Mouse (Mus musculus) frontal cortex, adult (tissue): ENCODE data around the gene Kat14.
"Not testable (repeated sequence)": the region's sequence is repeated elsewhere in the genome, so short reads cannot be mapped to it uniquely, and the experiment has no call there.

Source experiments
- ATAC-seq: cut with Nextera tagmentation; 2 replicates; pipeline ENCODE4 v1.9.2; 2017; ENCODE audit warnings: mild to moderate bottlenecking, moderate library complexity, mixed read lengths; ENCODE audit not compliant: low TSS enrichment

Gene Kat14

DNA sequence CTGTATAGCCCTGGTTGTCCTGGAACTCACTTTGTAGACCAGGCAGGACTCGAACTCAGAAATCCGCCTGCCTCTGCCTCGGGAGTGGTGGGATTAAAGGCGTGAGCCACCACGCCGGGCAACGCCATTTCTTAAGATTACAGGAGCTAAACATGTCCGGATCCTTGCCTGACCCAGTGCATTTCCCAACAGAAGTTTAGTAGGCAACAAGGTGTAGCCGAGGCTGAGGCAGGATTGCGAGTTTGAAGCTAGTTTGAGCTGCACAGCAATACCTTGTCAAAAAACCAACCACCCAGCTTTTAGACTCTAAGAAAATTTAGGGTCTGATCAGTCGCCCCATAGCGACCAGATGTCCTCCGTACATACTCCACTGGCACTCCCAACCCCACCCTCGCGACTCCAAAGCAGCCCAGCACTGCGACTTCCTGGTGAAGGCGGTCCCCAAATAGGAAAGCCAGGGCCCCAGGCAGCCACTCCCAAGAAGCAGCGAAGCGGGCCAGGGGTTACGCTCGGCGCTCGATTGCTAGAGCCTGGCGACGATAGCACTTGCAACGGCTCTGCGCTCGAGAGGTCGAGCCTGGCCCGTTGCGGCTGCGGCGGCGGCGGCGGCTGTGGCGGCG, at the start of gene Kat14, which contains the start of gene Pet117:
Gene Kat14, plus strand, starts transcription at position 584 of the 620 bp plus-strand sequence.
Gene Pet117, plus strand, starts transcription at position 597 of the 620 bp plus-strand sequence.
- peak; percentile 90 for ATAC-seq

DNA sequence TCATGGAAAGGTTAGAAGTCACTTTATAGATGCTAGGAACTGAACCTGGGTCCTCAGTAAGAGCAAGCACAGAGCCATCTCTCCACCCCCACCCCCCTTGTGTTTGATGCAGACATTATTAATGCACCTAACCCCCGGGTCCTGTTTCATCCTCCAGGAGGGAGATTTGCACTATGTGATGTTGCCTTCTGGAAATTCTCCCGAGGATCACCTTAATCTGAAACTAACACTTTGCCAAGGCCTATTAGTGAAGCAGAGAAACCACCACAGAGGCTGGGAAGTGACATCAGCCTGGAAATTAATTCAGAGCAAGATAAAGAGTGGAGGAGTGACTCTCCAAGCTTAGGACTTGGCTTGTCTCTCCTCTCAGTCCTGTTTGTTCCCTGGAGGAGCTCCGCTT, 44.6 kb upstream of the Kat14 start:
- peak; percentile 60 for ATAC-seq

DNA sequence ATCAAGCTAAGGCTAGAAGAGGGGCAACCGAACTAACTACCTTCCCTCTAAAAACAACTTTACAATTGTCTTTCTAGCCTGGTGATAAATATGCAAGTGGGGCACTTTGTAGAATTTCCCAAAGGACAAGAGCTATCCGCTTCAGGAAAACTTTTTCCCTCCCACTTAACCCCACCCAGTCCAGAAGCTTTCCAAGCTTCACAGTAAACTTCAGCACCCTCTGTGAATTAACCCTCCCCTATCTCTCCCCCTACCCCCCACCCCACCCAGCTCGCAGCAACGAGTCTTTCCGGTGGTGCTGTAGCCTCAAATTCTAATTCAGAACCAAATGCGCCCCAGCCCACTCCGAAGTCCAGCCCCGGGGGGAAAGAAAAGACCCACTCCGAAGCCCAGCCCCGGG, 39.3 kb upstream of the Kat14 start:
- no peak for ATAC-seq

DNA sequence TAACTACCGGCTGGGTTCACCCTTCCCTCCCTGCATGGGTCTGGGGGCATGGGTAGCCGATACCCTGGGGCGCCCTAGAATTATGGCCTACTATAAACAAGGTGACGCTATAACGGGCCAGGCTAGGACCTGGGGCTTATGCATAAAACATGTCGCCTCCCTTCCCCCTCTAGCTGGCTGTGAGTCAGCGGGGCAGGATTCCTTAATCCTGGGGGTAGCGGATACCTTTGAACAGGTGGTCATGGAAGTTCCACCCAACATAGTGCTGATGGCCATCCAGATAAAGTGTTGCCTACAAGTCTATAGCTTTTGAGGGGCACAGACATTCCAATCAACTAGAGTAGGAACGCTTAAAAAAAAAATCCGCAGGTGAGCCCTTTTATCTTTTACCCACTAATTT, 38.8 kb upstream of the Kat14 start:
- no peak for ATAC-seq

DNA sequence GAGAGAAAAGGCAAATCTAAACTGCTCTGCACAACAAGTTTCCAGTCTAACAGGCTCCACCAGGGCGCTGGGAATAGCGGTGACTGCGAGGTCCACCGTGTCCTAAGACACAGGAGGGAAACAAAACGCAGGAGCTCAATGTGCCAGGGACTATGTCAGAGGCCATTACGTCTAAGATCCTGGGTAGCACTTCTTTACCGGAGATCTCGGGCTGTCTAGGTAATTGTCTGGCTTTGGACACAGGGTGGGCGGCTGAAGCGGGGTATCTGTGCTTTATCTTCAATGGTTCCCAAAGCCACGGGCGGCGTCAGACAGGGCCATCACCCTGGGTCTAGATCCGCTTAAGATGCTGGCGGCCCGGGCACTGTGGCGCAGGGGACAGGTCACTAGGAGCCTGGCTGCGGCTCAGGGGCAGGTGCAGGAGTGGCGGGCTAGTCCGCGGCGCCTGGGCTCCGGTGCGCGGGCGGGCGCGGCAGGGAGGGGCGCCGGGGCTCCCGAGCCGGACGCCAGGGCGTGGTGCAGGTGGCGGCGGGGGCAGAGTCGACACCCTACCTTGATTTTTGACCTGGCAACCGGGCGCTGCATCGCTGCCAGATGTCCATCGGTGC, 38.3 kb upstream of the Kat14 start:
- peak; percentile 20; the same call in 1 of the 2 replicates for ATAC-seq

DNA sequence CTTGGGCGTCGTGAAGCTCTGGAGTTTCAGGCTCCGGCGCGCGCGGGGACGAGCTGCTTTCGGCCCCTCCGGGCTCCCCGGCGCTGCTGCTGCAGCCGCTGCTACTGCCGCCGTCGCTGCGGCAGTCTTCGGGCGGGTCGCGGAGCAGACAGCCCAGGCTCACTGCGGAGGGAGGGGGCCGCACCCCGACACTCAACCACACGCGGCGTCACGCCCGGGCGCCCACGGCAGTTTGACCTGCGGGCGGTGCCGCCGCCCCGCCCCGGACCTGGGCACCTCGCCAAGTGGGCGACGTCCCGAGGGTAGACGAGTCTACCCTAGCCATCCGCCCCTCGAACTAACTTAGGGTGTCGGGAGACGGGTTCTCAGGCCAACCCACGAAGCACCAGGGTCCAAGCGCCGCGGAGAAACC, 37.8 kb upstream of the Kat14 start:
- ATAC-seq = 0 out of 2 replicates have a peak, but pooled peaks have one; percentile 5

DNA sequence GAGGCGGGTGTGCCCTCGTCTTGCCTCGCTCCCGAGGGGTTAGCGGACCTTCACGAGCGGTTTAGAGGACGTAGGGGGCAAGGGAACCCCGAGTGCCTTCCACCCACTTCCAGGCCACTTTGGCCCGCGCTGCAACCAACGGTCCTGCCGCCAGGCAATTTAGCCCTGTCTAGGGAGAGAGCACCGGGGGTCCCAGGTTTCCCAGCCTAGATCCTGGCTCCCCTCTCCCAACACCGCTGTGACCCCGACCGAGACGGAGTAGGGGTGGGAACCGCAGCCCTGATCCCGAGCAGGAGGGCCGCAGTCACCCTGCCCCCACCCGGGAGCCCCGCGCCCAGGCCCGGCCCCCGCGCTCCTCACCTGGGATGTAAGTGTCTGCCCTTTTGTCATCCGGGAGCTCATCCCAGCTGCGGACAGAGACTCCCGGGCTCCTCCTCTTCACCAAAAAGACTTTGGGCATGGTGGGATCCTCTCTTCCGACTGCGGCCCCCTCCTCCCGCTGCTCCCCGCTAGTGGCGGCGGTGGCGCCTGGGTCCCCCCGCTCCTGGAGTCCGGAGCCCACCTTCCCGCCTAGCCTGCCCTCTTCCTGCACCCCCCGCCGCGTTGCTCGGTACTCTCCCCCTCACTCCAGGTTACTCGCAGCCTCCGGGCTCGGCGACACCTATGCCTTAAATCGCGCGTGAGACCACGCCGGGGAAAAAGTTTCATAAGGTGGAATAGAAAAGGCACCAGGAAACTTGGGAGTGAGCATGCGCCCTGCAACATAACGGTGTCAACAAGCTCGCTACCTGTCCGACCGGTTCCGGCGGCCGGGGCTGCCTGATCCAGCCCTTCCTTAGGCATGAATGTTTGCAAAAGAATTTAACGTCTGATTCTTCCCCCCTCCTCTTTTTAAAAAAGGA, 37.1 kb upstream of the Kat14 start, which contains the start of gene Ovol2:
Gene Ovol2, minus strand, starts transcription at position 746 of the 902 bp plus-strand sequence.
- ATAC-seq = no peak

DNA sequence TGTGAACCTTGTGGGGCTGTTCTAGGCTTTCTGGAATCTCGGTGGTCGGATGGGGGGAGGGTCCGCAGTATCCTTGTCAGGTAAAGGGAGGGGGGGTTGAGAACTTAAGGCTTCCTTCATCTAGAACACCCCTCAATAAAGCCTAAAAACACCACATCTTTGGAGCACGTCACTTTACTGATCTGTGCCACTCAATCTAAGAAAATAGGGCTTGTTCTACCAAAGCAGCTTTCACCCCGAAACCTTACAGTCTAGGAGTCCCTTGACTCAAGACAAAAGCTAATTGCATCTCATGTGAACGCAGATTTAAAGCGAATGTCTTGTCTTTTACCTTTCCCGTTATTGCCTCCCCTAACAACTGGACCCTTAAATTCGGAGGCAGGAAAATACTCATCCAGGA, 36.3 kb upstream of the Kat14 start:
- no peak for ATAC-seq

DNA sequence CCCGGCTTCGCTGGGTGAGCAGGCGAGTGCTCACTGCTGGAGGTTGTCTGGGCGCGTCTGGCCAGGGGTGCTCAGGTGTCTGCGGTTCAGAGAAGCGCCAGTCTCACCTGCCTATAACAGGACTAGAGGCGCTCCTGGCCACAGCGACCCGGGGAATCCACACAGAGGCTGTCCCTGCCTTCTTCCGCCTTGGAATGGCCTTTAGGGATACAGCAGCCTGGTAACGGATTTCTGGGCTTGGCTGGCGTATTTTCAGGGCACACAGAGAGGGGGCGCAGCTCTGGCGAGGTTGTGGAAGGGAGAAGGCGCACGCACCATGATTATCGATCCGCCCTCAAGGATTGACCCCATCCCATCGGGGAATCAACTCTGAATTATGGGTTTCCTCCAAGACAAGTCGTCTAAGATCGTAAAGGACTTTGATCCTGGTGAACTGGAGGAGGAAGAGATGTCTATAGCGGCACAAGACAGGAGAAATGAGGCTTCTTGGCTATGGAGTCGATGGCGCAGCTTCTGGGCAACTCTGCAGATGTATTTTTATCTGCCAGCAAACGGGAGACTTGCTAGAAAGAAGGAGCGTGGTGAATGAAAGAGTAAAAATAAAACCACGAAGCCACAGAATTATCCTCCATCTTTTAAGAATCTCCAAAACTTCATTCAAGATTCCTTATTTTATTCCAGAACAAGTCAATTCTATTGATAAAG, 35.5 kb upstream of the Kat14 start:
- ATAC-seq = peak; percentile 69

DNA sequence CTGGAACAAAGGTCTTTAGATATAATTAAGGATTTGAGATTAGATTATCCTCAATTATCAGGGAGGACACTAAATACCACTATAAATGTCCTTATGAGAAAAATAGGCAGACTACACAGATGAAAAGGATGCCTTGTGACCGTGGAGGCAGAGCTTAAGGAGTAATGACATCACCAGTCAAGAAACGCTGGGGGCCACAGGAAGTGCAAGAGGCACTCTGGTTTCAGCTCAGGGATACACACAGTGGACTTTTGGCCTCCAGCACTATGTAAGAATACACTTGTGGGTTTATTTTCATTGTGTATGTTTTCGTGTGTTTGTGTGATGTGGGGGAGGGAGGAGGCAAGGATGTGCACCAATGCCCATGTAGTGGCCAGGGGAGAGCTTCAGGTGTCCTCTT, 31.6 kb upstream of the Kat14 start:
- ATAC-seq = no peak

DNA sequence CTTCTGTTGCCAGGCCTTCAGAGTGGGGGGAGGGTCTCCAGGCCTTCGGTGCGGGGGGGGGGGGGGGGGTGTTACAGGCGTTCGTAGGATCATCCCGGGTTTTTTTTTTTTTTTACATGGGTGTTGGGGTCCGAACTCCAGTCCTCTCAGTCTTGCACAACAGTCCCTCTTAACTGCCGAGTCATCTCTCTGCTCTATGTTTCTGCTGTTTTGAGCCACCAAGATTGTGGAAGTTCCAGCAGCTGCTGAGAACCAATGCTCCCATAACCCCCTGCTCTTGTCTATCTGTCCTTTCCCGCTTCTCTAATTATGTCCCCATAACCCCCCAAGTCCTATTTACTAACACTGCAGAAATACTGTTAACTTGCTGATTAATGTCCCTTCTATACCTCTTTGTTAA, 31.1 kb upstream of the Kat14 start:
- no peak for ATAC-seq

DNA sequence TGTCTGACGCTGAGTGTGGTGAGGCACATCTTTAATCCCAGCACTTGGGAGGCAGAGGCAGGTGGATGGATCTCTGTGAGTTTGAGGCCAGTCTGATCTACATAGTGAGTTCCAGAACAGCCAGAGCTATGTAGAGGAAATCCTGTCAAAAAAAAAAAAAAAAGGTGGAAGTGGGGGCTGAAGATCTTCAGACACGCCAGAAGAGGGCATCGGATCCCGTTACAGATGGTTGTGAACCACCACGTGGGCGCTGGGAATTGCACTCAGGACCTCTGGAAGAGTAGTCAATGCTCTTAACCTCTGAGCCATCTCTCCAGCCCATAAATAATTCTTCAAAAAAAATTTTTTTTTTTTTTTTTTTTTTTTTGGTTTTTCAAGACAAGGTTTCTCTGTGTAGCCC, 30.6 kb upstream of the Kat14 start:
- ATAC-seq = not testable (repeated sequence)

DNA sequence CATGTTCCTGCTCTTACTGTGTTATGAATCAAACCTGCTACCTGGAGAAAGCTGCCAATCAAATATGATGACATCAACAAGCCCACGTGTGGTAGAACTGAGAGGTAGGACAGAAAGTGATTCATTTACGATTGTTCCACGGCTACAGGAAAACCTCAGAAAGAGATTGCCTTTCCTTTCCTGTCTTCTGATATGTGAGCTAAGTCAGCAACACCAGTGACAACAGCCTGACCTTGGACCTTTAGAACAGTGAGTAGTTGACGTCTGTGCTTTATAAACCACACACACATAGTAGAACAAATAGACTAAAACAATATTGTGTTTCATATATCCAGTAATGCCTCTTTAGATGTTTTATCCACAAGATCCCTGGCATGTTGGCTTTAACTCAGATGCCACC, 25.6 kb upstream of the Kat14 start:
- ATAC-seq = no peak

DNA sequence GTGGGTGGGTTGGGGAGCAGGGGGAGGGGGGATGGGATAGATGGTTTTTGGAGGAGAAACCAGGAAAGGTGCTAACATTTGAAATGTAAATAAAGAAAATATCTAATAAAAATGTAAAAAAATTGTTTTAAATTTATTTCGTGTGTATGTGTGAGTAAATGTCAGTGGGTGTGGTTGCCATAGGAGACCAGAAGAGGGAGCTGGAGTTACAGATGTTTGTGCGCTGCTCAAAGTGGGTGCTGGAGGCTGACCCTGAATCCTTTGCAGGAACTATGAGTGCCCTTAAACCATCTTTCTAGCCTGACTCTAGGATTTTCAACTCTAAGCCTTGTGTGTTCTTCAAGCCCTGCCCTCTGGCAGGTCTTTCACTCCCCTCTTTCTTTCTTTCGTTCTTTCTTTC, 20.3 kb upstream of the Kat14 start:
- ATAC-seq = no peak

DNA sequence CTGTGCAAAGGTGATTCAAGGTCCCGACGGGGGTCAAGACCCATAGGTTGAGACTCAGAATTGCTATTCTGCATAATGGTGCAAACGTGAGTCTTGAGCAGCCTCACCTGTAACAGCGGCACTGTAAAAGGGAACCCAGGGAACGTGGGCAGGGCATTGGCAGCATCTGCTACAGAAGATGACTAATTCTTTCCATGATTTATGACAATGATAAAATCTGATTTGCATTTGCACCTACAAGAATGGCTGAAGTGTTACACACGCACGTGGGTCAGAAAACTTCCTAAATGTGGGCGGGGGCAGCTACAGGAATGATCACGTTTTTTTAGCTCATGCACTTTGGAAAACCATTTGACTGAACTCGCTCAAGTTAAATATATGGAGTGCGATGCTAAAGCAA, 15.9 kb upstream of the Kat14 start:
- peak; percentile 41; the same call in 1 of the 2 replicates for ATAC-seq

DNA sequence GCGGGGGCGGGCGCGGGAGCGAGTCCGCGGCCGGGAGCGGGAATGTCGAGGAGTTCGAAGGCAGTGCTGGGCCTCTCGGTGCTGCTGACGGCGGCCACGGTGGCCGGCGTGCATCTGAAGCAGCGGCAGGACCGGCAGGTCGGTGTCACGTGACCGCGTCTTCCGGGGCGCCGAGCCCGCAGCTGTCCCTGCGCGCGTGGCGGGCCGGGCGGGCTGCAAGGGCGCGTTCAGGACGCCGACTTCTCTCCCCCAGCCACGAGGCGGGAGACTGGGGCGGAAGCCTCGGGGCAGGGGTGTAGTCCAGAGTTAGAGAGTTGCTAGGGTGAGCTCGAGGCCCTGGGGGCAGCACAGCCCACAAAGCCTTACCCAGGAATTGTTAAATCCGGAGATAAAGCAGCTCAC, 238 bp downstream of the Kat14 start:
- ATAC-seq = peak; percentile 72

DNA sequence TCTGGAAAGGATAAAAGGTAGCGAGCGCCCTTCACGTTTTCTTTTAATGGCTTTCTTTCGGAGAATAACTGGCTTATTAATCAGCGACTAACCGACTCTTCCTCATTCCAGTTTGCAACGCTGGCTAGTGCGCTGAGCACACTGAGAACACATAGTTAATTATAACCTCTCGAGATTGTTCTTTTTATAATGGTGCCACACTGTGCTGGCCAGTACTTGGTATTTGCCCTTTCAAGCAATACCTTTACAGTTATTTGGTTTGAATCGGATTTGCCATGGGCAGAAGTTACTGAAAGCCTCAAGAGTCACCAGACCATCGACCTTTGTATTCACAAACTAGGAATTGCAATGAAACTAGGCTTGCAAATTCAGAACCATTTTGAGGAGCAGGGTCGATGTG, 728 bp downstream of the Kat14 start:
- ATAC-seq = 0 out of 2 replicates have a peak, but pooled peaks have one; percentile 13

DNA sequence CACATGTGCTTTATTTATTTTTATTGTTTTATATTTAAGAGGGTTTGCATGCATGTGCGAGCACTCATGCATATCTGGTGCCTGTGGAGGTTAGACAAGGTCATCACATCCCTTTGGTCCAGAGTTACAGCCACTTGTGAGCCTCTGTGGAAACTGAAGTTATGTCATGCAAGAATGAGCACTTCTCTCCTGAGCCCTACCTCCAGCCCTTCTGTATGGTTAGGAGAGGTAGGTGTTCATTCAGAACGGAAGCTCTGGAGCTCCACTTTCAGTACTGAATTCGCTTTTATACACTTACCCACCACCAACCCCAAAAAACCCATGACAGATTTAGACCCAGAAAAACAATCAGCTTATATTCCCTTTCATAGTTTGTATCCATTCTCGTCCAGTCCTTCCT, 2.8 kb downstream of the Kat14 start:
- ATAC-seq = no peak

DNA sequence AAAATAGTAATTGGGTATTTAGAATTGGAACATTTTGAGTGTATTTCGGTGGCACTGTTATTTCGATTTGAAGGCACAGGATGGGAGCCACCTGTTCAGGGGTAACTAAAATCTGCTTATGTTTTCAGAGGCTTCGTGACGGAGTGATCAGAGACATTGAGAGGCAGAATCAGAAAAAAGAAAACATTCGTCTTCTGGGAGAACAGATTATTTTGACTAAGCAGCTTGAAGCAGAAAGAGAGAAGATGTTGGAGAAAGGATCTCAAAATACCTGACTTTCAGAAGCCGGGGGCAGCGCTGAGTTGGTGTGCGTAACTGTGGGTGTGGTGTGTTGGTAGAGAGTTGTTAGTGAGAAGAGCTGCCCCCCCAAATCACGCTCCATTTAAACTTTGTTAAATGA, 4.3 kb downstream of the Kat14 start:
- ATAC-seq = 0 out of 2 replicates have a peak, but pooled peaks have one; percentile 12

DNA sequence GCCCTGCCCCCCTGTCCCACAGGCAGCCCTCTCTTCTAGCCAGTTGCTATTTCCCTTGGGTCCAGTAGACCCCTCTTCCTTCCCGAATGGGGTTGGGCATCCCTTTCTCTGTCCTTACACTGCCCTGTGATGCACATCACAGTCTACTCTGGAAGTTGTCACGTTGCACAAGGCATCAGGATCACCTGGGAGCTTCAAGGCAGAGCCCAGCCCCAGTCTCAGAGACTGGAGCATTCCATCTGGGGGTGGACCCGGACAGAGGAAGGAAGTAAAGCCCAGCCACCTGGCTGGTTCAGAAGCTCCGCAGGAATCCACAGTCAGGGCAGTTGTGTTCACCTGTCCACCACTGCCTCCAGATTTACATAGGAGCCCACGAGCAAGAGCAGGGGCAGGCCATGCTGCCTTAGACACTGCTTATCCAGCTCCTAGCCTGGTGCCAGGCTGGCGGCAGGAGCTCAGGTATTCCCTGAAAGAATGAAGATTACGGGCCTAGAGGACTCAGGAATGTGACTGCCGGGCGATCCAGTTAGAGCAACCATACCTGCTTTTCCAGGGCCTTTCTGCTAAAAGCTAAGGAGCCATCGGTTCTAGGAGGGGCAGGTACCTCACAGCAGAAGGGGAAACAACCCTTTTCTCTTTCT, 6.4 kb downstream of the Kat14 start:
- no peak for ATAC-seq

DNA sequence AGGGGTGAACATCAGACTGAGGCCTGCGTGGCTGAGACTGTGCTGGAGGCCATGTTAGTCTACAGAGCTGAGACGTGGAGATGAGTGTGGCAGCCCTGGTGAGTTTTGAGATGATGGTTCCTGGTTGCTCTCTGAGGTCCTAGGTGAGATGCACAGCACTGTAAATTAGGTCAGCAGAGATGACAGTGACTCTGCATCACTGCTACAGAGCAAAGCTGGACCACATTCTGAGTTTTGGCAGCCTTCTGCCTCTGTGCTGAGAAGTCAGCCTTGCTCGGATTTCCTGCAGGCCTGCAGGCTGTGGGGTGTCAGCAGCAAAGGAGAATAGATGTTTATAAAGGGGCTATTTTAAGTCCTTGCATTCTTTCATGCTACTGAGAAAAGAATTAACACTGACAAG, 12.5 kb downstream of the Kat14 start:
- peak; percentile 64 for ATAC-seq
